Mouse (Mus musculus): ENCODE results near the gene Ccdc141.

The Ccdc141 gene

GRCm38 (mm10) chr2:77170633-77171105, at the start of gene Ccdc141:
Gene Ccdc141 (minus strand): TSS chr2:77170636.
- DNase-seq = no peak

DNA sequence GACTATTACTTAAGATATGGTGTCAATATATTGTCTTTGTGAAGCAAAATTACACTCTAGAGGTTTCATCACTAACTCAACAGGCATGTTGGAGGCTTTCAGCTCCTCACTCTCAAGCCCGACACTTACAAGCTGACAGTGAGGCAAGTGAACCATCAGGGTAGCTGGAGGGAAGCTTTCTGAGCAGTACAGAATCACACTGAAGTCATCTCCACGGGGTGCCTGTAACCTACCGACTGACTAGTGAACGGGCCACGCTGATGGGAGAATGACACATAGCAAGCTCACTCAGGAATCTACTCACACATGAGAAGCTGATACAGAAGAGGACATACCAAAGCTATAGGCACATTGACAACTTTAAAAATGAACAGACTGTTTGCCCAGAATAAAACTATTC, 42.4 kb upstream of the Ccdc141 start:
- DNase-seq = no peak

- no peak for DNase-seq
These were observed 36.5 kb upstream of the Ccdc141 start for GRCm38 (mm10) chr2:77206951-77207350.

DNA sequence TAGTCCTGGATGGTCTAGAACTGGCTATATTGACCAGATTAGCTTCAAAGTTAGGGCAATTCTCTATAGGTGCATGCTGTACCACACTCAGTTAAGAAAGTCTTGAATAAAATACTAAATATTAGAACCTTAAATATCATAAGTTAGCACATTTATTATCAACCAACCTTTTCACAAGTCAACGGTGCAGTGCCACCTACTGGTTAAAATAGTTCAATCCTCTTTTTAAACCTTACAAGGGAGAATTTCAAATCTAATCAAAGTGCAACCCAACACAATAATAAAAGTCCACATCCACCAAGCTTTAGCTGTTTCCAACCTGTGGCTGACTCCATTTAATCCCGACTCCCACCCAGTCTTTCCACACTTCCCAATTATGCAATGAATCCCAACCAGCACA, 33.5 kb upstream of the Ccdc141 start:
- DNase-seq = no peak

DNA sequence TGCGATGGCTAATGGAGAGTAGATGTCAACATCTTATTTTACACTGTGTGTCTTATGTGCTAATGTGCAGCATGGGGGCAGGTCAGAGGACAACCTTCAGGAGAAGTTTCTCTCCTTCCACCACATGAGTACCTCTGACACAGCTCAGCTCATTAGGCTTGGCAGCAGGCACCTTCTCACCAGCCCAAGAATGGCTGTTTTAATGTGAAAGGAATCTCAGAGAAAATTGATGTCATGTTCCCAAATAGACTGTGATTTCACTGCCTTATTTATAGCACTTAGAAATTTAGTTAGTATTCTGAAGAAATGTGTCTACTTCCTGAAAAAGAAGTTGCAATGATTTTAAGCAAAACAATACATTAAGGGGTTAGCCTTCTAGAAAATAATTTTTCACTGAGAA, 31.5 kb upstream of the Ccdc141 start:
- no peak for DNase-seq

DNA sequence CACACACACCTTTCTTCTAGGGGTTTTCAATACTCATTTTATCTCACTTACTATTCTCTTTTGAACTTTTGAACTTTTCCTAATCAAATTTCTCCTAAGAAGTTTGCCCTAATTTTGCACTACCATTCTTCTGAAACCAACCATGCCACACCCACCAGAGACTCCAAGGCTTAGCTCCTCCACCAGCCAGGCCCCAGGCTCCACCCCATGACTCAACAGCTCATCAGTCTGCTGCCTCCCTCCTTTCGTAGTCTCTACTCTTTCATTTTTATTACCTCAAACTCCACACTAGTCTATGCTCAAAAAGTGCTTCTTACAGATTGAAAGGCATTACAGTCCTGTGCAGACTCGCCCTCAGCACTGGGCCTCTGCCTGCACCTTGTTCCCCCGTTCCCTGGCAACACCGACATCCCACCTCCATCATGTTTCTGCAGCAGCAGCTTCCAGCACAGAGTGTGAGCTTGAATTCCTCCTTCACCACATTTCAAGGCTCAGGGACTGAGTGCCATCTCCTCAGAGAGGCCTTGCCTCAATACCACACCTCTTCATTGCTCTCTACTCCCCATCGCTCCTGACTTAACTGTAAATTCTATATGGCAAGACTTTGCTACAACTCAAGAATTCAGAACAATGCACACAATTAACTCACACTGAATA, 30.6 kb upstream of the Ccdc141 start:
- DNase-seq = no peak

DNA sequence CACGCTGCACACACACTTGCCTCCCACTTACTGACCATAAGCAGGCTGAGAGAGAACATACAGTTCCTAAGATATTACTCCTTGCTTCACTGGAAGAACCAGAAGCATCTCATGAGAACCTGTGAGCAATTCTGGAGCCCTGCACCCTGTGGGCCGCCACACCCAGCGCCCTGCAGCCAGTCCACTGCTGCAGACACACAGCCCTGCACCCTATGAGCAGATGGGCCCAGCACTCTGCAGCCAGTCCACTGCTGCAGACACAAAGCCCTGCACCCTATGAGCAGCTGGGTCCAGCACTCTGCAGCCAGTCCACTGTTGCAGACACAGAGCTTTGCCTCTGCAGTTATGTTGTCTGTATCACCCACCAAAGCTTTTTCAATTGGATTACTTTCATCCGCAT, 29.9 kb upstream of the Ccdc141 start:
- no peak for DNase-seq

GRCm38 (mm10) chr2:77198246-77198645, 27.8 kb upstream of the Ccdc141 start:
- DNase-seq = peak; percentile 45

DNA sequence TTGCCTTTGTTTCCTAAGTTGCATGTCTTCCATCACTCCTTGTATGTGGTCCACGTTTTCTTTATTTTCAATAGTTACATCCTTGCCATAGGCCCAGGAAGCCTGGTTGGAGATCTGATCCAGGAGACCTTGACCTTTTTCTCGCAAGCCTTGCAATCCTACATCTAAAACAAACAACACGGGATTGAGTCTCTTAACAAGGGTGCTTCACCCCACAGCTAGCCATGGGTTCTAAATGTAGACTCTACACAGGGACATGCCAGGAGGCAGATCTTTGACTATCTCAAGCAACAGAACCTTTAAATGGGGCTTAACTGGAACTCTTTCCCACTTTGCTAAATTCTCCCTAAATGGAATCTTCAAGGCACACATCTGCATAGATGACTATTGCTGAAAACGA, 26.4 kb upstream of the Ccdc141 start:
- no peak for DNase-seq

DNA sequence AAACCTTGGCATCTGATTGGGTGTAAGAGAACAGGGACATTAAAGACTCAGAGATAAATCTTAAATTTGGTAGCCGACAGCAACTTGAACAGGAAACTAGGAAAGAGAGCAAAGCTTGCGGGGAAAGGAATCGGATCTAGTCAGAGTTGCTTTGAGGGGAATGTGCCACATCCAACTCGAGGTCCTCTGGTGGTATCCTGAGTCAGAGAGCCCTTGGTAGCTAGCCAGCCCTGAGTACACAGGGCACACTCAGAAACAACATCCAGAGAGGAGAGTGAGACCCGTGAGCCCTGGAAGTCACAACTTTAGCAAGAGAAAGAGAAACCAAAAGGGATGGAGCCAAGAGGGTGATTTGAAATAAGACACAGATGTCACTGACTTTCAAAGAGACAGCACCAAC, 24.6 kb upstream of the Ccdc141 start:
- no peak for DNase-seq

DNA sequence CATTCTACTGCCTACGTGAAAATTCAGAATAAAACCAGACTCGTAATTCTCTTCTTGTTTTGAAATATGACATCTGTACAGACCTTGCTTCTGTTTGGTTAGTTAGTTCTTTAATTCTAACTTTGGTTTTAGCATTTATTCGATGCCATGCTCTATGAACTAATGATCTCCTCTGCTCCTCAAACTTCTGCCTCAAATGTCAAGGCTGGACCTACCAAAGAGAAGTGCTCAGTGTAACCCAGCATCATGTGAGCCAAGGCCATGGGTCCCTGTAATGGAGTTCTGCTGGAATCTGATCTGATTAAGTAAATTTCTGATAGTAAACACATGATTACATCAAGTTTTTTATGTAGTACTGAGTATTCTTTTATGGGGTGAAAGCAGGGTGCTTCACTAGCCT, 21.4 kb upstream of the Ccdc141 start:
- DNase-seq = no peak

DNA sequence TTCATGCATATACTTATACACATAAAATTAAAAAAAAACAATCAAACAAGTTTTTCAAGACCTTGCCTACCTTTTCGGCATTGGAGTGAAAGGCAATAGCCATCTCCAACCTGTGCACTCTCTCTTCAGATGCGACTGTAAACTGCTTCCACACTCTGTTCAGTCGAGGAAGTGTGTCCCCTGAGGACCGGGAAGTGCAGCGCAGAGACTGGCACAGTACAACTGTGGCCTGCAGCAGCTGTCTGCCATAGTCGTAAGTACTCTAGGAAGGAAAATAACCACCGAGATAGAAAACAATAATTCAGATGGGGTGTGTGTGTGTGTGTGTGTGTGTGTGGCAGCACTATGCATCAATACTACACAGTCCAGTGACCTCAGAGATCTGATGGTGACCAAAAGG, 20.5 kb upstream of the Ccdc141 start:
- no peak for DNase-seq

DNA sequence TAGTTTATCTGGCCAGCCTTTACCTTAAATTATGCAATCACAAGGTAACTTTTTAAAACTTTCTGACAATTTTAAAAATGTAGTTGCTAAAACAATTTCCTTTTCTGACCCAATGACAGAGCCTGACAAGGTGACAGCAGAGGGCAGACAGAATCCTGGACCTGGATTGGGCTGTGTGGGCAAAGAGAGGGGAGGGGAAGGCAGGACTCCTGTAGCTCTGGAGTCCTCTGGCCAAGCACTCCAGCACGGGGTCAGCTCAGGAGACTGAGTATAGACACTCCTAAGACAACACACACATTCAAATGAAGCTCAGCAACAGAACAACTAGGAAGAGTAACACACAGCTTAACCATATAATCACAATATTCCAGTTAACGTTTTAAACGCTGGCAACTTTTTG, 19.9 kb upstream of the Ccdc141 start:
- no peak for DNase-seq

DNA sequence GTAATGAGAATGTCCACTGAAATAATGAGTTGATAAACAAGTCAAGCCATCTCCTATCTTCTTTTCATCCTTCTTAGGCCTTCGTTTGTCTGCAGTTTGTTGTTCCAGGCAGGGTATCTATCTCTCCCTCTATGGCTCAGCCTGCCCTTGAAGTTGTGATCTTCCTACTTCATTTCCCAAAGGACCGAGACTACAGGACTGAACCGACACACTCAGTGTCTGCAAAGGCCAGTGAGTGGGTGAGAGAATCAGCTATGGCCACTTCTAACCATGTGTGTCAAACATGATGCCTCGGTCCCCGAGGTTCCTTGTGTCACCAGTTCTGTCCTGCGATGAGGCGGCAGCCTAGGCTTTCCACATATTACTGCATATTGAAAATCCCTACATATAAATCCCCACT, 19.2 kb upstream of the Ccdc141 start:
- no peak for DNase-seq

- no peak for DNase-seq
These were observed 17.1 kb upstream of the Ccdc141 start for GRCm38 (mm10) chr2:77187501-77187900.

GRCm38 (mm10) chr2:77186912-77187311, 16.5 kb upstream of the Ccdc141 start:
- no peak for DNase-seq

GRCm38 (mm10) chr2:77184049-77184571, 13.7 kb upstream of the Ccdc141 start:
- DNase-seq = no peak

GRCm38 (mm10) chr2:77183646-77184045, 13.2 kb upstream of the Ccdc141 start:
- DNase-seq = no peak

DNA sequence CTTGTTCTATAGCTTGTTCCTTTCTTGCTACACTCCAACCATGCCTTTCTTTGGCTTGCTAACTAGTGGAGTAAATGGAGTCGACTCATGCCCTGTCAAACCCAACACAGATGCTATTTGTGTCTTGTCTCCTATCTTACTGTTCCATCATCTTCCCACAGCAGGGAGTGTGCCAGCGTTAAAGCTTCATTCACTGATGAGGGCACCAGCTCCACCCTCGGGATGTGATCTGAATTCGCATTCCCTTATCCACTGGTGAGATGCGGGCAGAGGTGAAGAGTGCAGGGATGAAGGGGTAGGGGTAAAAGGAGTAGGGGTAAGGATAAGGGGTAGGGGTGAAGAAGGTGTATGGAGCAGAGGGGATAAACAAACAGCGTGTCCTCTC, 12.6 kb upstream of the Ccdc141 start:
- DNase-seq = no peak

GRCm38 (mm10) chr2:77182271-77182995, 12.0 kb upstream of the Ccdc141 start:
- DNase-seq = no peak

DNA sequence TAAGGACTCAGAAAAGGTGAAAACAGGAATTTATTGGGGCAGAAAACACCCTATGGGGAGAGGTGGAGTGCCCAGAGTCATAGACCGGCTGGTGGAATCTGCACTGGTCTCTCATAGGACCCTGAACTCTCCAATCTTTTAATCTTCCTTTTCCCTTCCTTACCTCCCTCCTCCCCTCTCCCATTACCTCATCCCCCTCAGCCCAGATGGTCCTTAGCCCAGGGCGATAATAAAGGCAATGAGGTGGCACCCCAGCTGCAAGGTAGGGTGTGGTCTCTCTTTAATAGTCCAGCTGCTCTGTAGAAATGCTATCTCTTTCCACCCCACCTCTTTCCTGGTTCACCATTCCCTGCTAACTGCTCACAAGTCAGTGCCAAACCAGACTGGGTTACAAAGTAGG, 7.0 kb upstream of the Ccdc141 start:
- no peak for DNase-seq

- no peak for DNase-seq
These were observed 6.0 kb upstream of the Ccdc141 start for GRCm38 (mm10) chr2:77176413-77176812.

- no peak for DNase-seq
These were observed 5.0 kb upstream of the Ccdc141 start for GRCm38 (mm10) chr2:77175411-77175810.

DNA sequence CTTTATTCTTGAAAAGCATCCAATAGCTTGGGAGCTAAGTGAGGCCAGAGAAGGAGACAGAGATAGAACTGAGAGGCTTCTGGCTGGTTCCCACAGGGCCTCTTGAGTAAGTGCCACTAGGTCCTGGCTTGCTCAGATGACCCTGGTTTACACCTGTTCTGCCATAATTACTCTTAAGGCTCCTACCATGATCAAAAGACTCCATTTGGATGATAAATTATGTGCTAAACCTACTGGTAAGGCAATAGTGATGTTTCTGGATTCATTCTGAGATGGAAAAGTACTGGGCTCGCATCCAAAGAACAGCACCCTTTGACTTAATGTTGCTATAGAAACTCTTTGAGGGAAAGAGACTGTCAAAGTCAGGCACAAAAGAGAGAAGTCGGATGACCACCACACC, 3.9 kb upstream of the Ccdc141 start:
- DNase-seq = peak; percentile 57

DNA sequence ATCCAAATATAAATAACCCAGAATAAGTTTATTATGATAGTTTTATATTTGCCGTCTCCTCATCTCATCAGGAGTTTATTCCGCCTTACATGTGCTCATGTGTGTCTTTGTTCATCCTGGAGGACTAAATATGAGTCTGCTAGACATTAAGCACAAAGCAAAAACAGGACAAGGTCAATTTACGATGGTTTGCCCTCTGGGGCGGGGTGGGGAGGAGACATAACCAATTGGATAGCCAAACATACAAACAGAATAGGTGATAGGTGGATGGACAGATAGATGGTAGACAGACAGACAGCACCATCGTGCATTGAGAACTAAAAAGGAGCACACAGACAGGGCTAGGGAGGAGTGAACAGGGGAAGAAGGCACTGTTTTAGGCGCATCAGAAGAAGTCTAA, 3.4 kb upstream of the Ccdc141 start:
- peak; percentile 20 for DNase-seq

Data from kidney, adult 11 months (tissue).